Mouse (Mus musculus) limb, embryonic 11.5 days (tissue): Measurements from ENCODE around the gene Mettl27. TPM values are rescaled to one million over a fixed set of nuclear protein-coding genes. Genes with fewer than 3 reads are reported as not detected.

Experiments
- ATAC-seq: fragments of 200-750 bp; cut with Nextera tagmentation; 2 replicates; pipeline ENCODE4 v1.8.0; 2017; ENCODE audit warnings: low read depth; ENCODE audit not compliant: insufficient number of reproducible peaks, low FRiP score, low TSS enrichment
- DNase-seq: peaks from one replicate; pipeline ENCODE4 v3.0.0-alpha.2; 2015; ENCODE audit warnings: low spot score
- H3K27ac ChIP-seq: fragments of 300-500 bp; sonication (generic); replicated peaks from 2 replicates; pipeline ENCODE4 v1.5.1; 2014; ENCODE audit warnings: low read depth, mild to moderate bottlenecking, low read length
- H3K27me3 ChIP-seq: fragments of 300-500 bp; sonication (generic); 2 replicates; pipeline ENCODE4 v1.6.1; 2014; ENCODE audit warnings: mild to moderate bottlenecking, low read length, mixed read lengths; ENCODE audit not compliant: control insufficient read depth, insufficient read depth
- H3K36me3 ChIP-seq: fragments of 300-500 bp; sonication (generic); 2 replicates; pipeline ENCODE4 v1.6.1; 2014; ENCODE audit warnings: mild to moderate bottlenecking, low read length, moderate library complexity, mixed read lengths; ENCODE audit not compliant: control insufficient read depth, insufficient read depth
- H3K4me1 ChIP-seq: fragments of 300-500 bp; sonication (generic); 2 replicates; pipeline ENCODE4 v1.6.1; 2014; ENCODE audit warnings: low read length, mixed read lengths; ENCODE audit not compliant: control insufficient read depth, insufficient read depth
- H3K4me2 ChIP-seq: fragments of 300-500 bp; sonication (generic); 2 replicates; pipeline ENCODE4 v1.6.1; 2014; ENCODE audit warnings: low read depth, mild to moderate bottlenecking, moderate library complexity; ENCODE audit not compliant: severe bottlenecking
- H3K4me3 ChIP-seq: fragments of 300-500 bp; sonication (generic); 2 replicates; pipeline ENCODE4 v1.5.1; 2014; ENCODE audit warnings: low read depth, low read length
- H3K9ac ChIP-seq: fragments of 300-500 bp; sonication (generic); 2 replicates; pipeline ENCODE4 v1.6.1; 2014; ENCODE audit warnings: mild to moderate bottlenecking, low read length
- H3K9me3 ChIP-seq: fragments of 300-500 bp; sonication (generic); 2 replicates; pipeline ENCODE4 v1.6.1; 2016; ENCODE audit warnings: low read length; ENCODE audit not compliant: control insufficient read depth
- WGBS: fragments of 180-500 bp; shearing (Covaris S2); extraction: QIAGEN DNeasy Blood & Tissue Kit; methylation state at CpG from one replicate; pipeline ENCODE4 v1.1.7; 2014; 5-methylcytosine and 5-hydroxymethylcytosine counted together
- polyA plus RNA-seq: library from polyadenylated mRNA; unstranded; fragments of >200 nt; fragmentation: Nextera tagmentation; extraction: Ambion mirVana; gene quantifications from 2 replicates; pipeline ENCODE4 v1.2.1, GENCODE M21; 2014

Gene Mettl27
- 13.7 and 17.2 TPM in 2 replicates for polyA plus RNA-seq

DNA sequence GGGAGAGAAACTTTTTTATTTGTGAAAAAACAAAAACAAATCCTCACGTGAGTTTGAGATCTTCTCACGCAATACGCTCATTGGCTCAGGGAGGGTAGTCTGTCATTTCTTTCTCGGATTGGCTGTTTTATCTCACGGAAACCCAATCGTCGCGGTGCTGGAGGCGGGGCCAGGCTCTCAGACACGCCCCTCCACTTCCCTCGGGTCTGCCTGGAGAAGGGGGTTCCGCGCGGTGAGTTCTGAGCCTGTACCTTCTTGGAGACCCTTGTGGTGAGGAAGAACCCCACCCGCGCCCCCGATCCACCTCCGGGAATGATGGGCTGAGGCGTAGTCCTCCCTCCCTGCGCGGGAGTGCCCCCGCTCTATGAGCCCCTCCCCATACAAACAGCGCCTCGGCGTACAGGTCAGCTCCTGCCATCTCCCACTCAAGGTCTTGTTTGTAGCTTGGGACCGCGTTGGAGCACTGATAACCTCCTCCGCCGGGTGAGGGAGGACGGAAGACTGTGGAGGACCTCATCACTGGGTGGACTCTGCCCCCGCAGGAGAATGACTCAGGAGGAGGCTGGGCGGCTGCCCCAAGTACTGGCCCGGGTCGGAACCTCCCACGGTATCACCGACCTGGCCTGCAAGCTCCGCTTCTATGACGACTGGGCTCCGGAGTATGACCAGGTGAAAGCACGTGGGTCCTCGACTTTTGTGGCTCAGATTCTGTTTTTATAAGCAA, at the start of gene Mettl27:
Mettl27 (plus strand) TSS at position 190 of the 724 bp plus-strand sequence.
- H3K4me1 ChIP-seq: no peaks in the 10 kb centered on the region
- peak within 1 kb of the TSS; percentile 60 for H3K4me3 ChIP-seq
- no peaks in the 10 kb centered on the region for H3K27me3 ChIP-seq
- H3K4me2 ChIP-seq: peak within 1 kb of the TSS; percentile 97
- H3K9ac ChIP-seq: peak within 1 kb of the TSS; percentile 68
- ATAC-seq: peak; percentile 93
- no peaks in the 10 kb centered on the region for H3K9me3 ChIP-seq
- WGBS: 0% methylated on average over 41 of the region's 41 CpGs
- DNase-seq: peak; percentile 91
- no peak within 1 kb of the TSS for H3K27ac ChIP-seq
- H3K36me3 ChIP-seq: no peaks in the 10 kb centered on the region

DNA sequence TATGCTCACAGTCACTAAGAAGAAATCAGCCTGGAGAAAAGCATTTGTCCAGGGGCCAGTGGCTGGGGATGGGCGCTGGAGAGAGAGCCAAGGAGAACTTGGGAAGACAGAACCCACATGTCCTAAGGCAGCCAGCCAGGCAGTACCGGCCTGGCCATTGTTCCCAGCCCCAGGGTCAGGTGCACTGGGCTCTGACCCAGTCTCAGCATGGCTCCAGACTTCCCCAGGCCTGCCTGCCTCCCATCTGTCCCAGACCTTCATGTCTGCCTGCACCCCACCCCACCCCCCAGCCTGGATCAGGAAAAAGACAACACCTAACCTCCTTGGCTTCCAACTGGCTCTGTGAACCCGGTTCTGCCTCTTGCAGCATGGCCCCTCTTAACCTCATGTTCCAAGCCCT, 49.1 kb upstream of the Mettl27 start:
- ATAC-seq (no peak), DNase-seq (no peak)
- Histone ChIP-seq H3K9ac (no peak overlapping the region), H3K27me3 (no peaks in the 10 kb centered on the region), H3K4me1 (no peaks in the 10 kb centered on the region), H3K4me2 (no peak overlapping the region), H3K4me3 (no peak overlapping the region), H3K36me3 (no peaks in the 10 kb centered on the region), H3K27ac (no peak overlapping the region), H3K9me3 (no peaks in the 10 kb centered on the region)
- WGBS: 66% methylated on average over 3 of the region's 3 CpGs

DNA sequence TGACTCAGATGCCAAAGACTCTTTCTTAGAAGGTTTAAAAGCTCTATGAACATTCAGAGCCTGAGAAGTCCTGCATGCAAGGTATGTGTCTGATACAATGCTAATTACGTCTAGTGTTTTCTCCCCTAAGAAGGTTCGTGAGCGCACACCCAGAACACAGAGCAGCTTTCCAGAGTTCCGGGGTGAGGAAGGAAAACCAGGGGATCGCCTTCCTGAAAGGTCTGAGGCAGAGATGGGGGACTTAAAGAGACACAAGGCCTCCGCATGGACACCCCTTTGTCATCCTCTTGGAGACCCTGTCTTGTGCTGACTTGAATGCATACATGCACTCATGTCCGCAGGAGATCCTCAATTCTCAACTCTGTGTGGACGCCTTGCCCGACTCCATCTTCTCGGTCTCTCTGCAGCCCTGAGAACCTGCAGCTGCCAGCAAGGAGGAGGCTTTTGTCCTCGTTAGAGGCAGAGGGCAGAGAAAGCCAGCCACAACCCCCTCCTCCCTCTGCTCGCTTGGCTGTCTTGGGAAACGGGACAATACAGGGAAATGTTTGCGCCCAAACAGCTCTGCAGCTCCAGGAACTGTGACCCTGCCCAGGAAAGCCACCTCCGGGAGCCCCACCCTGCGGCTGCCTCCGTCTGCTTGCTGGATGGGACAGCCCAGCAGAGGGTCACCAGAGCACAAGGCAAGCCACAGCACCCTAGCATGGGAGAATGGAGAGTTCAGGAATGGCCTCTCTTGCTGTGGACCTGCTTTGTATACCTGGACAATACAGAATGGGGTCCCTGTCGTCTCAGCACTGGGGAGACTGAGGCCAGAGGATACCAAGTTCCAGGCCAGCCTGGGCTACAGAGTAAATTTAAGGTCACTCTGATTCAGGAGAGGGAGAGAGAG, 44.5 kb upstream of the Mettl27 start:
- H3K27ac ChIP-seq: no peak overlapping the region
- H3K27me3 ChIP-seq: no peaks in the 10 kb centered on the region
- no peaks in the 10 kb centered on the region for H3K36me3 ChIP-seq
- 67% methylated on average over 18 of the region's 18 CpGs for WGBS
- no peak overlapping the region for H3K4me2 ChIP-seq
- DNase-seq: no peak
- no peaks in the 10 kb centered on the region for H3K4me1 ChIP-seq
- no peak overlapping the region for H3K4me3 ChIP-seq
- H3K9ac ChIP-seq: no peak overlapping the region
- ATAC-seq: no peak
- H3K9me3 ChIP-seq: no peaks in the 10 kb centered on the region

DNA sequence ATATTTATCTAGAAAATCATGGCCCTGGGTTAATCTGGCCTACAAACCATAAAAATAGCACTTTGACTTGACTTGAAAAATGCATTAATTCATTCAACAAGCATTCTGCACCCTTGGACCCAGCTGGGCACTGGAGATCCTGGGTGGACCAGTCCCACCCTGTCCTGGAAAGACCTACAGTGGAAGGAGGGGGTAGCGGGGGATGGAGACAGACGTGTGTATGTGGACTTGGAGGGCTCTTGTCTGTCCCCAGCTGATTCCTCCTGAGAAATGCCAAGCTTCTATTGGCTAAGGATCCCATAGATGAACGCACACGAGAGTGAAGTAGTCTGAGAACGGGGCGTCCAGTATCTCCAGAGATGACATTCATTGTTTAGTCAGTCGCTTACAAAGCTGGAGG, 43.7 kb upstream of the Mettl27 start:
- H3K9me3 ChIP-seq: no peaks in the 10 kb centered on the region
- DNase-seq: no peak
- H3K36me3 ChIP-seq: no peaks in the 10 kb centered on the region
- H3K4me2 ChIP-seq: no peak overlapping the region
- 91% methylated on average over 7 of the region's 7 CpGs for WGBS
- no peak for ATAC-seq
- H3K27me3 ChIP-seq: no peaks in the 10 kb centered on the region
- H3K4me3 ChIP-seq: no peak overlapping the region
- H3K4me1 ChIP-seq: no peaks in the 10 kb centered on the region
- H3K9ac ChIP-seq: no peak overlapping the region
- no peak overlapping the region for H3K27ac ChIP-seq

DNA sequence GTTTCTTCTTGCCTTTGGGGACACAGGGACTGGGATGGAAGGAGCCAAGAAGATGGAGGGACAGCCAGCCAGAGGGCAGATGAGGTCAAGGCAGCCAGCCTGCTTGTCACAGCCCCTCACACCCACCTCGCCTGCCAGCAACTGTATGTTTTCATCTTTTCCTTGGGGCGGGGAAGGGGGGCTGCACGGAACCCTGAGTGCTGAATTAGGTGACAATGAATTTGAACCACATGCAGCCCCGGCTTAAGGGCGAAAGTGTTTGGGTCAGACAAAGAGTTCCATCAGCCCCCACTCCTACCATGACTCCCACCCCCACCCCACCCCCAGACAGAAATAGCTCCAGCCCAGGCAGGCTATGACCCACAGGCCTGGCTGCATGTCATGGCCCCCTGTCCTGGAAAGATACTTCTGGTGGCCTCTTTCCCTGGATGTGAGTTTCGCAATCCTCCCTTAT, 41.5 kb upstream of the Mettl27 start:
- H3K36me3 ChIP-seq: no peaks in the 10 kb centered on the region
- 55% methylated on average over 6 of the region's 6 CpGs for WGBS
- DNase-seq (no peak), ATAC-seq (no peak)
- H3K9me3 ChIP-seq: no peaks in the 10 kb centered on the region
- no peak overlapping the region for H3K4me3 ChIP-seq
- H3K4me2 ChIP-seq: no peak overlapping the region
- H3K27ac ChIP-seq: no peak overlapping the region
- peaks cover 10% of the 10 kb centered on the region; the same call in 1 of the 2 replicates for H3K4me1 ChIP-seq
- no peak overlapping the region for H3K9ac ChIP-seq
- H3K27me3 ChIP-seq: no peaks in the 10 kb centered on the region

DNA sequence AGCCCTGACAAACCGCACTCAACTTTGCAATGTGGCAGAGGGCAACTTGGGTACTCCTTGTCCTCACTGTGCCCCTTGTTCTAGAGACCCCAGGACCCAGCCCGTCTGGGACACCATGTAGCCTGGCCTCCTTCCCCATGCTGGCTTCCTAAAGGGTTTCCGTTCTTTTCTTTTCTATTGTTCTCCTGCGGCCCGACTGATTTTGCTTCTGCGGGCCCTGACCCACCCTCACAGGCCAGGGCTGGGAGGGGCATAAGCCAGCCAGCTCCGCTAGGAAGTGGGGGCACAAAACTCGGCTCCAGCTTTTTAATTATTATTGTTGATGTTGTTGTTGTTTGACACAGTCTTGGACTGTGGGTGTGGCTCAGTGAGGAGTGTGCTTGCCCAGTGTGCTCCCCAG, 40.6 kb upstream of the Mettl27 start:
- no peak overlapping the region for H3K9ac ChIP-seq
- WGBS: 83% methylated on average over 8 of the region's 8 CpGs
- H3K36me3 ChIP-seq: no peaks in the 10 kb centered on the region
- ATAC-seq (no peak), DNase-seq (no peak)
- 0 out of 2 replicates have a peak overlapping the region, but pooled peaks have one; percentile 30 for H3K27ac ChIP-seq
- no peak overlapping the region for H3K4me2 ChIP-seq
- H3K4me1 ChIP-seq: peaks cover 15% of the 10 kb centered on the region; the same call in 1 of the 2 replicates
- H3K4me3 ChIP-seq: no peak overlapping the region
- no peaks in the 10 kb centered on the region for H3K27me3 ChIP-seq
- no peaks in the 10 kb centered on the region for H3K9me3 ChIP-seq

DNA sequence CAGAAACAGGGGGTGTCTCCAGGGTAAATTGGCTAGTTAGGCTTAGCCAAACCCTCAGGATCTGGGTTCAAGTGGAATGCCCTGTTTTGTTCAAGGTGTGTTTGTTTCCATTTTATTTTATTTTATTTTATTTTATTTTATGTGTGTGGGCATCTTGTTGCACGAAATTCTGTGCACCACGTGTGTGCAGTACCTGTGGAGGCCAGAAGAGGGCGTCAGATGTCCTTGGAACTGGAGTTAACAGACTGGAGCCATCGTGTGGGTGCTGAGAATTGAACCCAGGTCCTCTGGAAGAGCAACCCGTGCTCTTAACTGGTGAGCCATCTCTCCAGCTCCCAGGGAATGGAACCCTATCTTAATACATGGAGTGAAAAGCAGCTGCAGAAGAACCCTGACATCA, 39.5 kb upstream of the Mettl27 start:
- H3K4me1 ChIP-seq: peaks cover 23% of the 10 kb centered on the region; the same call in 1 of the 2 replicates
- H3K36me3 ChIP-seq: no peaks in the 10 kb centered on the region
- 84% methylated on average over 5 of the region's 5 CpGs for WGBS
- H3K27ac ChIP-seq: no peak overlapping the region
- DNase-seq (no peak), ATAC-seq (no peak)
- no peak overlapping the region for H3K4me2 ChIP-seq
- H3K27me3 ChIP-seq: no peaks in the 10 kb centered on the region
- H3K9me3 ChIP-seq: no peaks in the 10 kb centered on the region
- no peak overlapping the region for H3K4me3 ChIP-seq
- no peak overlapping the region for H3K9ac ChIP-seq

DNA sequence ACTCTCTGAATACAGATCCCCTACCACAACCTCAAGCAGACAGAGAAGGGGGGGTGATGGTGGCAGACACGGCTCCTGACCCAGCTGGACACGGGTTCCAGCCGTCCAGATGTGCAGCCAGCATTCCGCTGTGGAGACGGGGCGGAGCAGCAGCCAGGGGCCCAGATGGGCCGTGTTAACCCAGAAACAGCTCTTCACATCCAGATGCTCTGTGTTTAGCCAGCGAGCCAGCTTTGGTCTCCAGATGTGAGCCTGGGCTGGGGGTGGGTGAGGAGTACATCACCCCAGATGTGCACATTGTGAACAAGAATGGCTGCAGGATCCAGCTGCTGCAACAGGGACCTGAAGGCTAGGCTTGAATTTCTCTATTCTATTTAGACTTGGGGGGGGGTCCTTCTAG, 36.9 kb upstream of the Mettl27 start:
- H3K4me3 ChIP-seq: no peak overlapping the region
- H3K27ac ChIP-seq: peak overlapping the region; percentile 47; the same call in 1 of the 2 replicates
- H3K4me1 ChIP-seq: peaks cover 23% of the 10 kb centered on the region; the same call in 1 of the 2 replicates
- peak; percentile 80 for ATAC-seq
- H3K27me3 ChIP-seq: no peaks in the 10 kb centered on the region
- 9% methylated on average over 8 of the region's 8 CpGs for WGBS
- H3K36me3 ChIP-seq: no peaks in the 10 kb centered on the region
- H3K4me2 ChIP-seq: no peak overlapping the region; the same call in 1 of the 2 replicates
- DNase-seq: peak; percentile 83
- H3K9ac ChIP-seq: no peak overlapping the region
- H3K9me3 ChIP-seq: no peaks in the 10 kb centered on the region
